Mouse (Mus musculus) myocyte (in vitro differentiated cells): ENCODE measurements at regions not wholly inside any gene's neighbourhood (a gene's known extent, or its start where the extent isn't known, plus 50 kb on each side); places are given as distances from the start of the nearest gene placed in this dataset.

Source experiments
- H3K27me3 ChIP-seq: one replicate; pipeline ENCODE4 v1.6.1; 2011; ENCODE audit not compliant: control insufficient read depth, insufficient read depth, insufficient read length
- H3K36me3 ChIP-seq: one replicate; pipeline ENCODE4 v1.6.1; 2011; ENCODE audit not compliant: control insufficient read depth, insufficient read depth
- H3K4me2 ChIP-seq: one replicate; pipeline ENCODE4 v1.6.1; 2011; ENCODE audit warnings: low read depth, control low read depth
- H3K4me3 ChIP-seq: one replicate; pipeline ENCODE4 v1.5.1; 2011; ENCODE audit warnings: mild to moderate bottlenecking, control low read depth, moderate library complexity
- H3K79me2 ChIP-seq: one replicate; pipeline ENCODE4 v1.6.1; 2011; ENCODE audit not compliant: control insufficient read depth, insufficient read depth
- H3ac ChIP-seq: one replicate; pipeline ENCODE4 v1.6.1; 2011; ENCODE audit not compliant: control insufficient read depth, insufficient read length
- CEBPB ChIP-seq: IDR thresholded peaks from 2 replicates; pipeline ENCODE4 v1.6.1; 2011; ENCODE audit warnings: mild to moderate bottlenecking, moderate library complexity; ENCODE audit not compliant: poor library complexity, insufficient read depth, severe bottlenecking
- E2F4 ChIP-seq: IDR thresholded peaks from one replicate; pipeline ENCODE4 v1.6.1; 2011; ENCODE audit warnings: mild to moderate bottlenecking, control low read depth, moderate library complexity; ENCODE audit not compliant: insufficient read depth
- MAX ChIP-seq: IDR thresholded peaks from one replicate; pipeline ENCODE4 v1.6.1; 2011; ENCODE audit warnings: low read depth, mild to moderate bottlenecking, control low read depth
- MYOD1 ChIP-seq, 3 experiments: IDR thresholded peaks; one replicate each; pipeline ENCODE4 v1.6.1; 2011; ENCODE audit warnings: control low read depth in 2 of 3, low read depth in 2 of 3, mild to moderate bottlenecking in 2 of 3, moderate library complexity in 1 of 3; ENCODE audit not compliant: insufficient read length in 2 of 3, control insufficient read depth in 1 of 3
- MYOG ChIP-seq, 3 experiments: IDR thresholded peaks; one replicate each; pipeline ENCODE4 v1.6.1; 2011; ENCODE audit warnings: control low read depth in 2 of 3, low read depth in 2 of 3, mild to moderate bottlenecking in 2 of 3; ENCODE audit not compliant: insufficient read length in 2 of 3, control insufficient read depth in 1 of 3, insufficient read depth in 1 of 3
- POLR2A ChIP-seq: IDR thresholded peaks from one replicate; pipeline ENCODE4 v1.6.1; 2011; ENCODE audit warnings: low read depth, mild to moderate bottlenecking, control low read depth, moderate library complexity; ENCODE audit not compliant: insufficient read length
- POLR2AphosphoS2 ChIP-seq: IDR thresholded peaks from one replicate; pipeline ENCODE4 v1.6.1; 2011; ENCODE audit warnings: low read depth, control low read depth; ENCODE audit not compliant: insufficient read length
- REST ChIP-seq: IDR thresholded peaks from one replicate; pipeline ENCODE4 v1.6.1; 2011; ENCODE audit warnings: mild to moderate bottlenecking, control low read depth, moderate library complexity; ENCODE audit not compliant: insufficient read depth, insufficient read length
- SRF ChIP-seq: IDR thresholded peaks from one replicate; pipeline ENCODE4 v1.6.1; 2011; ENCODE audit warnings: low read depth; ENCODE audit not compliant: control insufficient read depth, insufficient read length
- TCF12 ChIP-seq: IDR thresholded peaks from one replicate; pipeline ENCODE4 v1.6.1; 2011; ENCODE audit warnings: mild to moderate bottlenecking, control low read depth; ENCODE audit not compliant: poor library complexity, insufficient read depth, severe bottlenecking
- TCF3 ChIP-seq: IDR thresholded peaks from one replicate; pipeline ENCODE4 v1.6.1; 2011; ENCODE audit warnings: low read depth, control low read depth; ENCODE audit not compliant: insufficient read length
- USF1 ChIP-seq: IDR thresholded peaks from one replicate; pipeline ENCODE4 v1.6.1; 2011; ENCODE audit warnings: low read depth, mild to moderate bottlenecking, control low read depth, moderate library complexity

GRCm38 (mm10) chr15:97169381-97169780, 77.5 kb upstream of the Pced1b start:
- no peak for TF ChIP-seq POLR2A
- TF ChIP-seq POLR2AphosphoS2, result no peak
- TF ChIP-seq TCF3, result no peak
- TF ChIP-seq REST, result no peak
- no peak overlapping the region for H3ac ChIP-seq
- no peaks in the 10 kb centered on the region for H3K79me2 ChIP-seq
- H3K4me3 ChIP-seq, result no peak overlapping the region
- H3K4me2 ChIP-seq, result no peak overlapping the region
- H3K27me3 ChIP-seq, result no peaks in the 10 kb centered on the region
- H3K36me3 ChIP-seq, result no peaks in the 10 kb centered on the region

GRCm38 (mm10) chr15:97167116-97167515, 79.8 kb upstream of the Pced1b start:
- TF ChIP-seq MAX, result no peak
- no peak for TF ChIP-seq E2F4
- no peak for TF ChIP-seq SRF
- no peak for TF ChIP-seq CEBPB
- TF ChIP-seq REST, result no peak
- no peak for TF ChIP-seq TCF12
- no peak for TF ChIP-seq USF1
- no peak for TF ChIP-seq TCF3
- TF ChIP-seq POLR2A, result no peak
- TF ChIP-seq MYOD1 (IDR thresholded peaks at IDR 0.05; ENCODE audit: control insufficient read depth in 1 of 3, insufficient read length in 2 of 3, low read depth in 2 of 3), result no peak
- TF ChIP-seq POLR2AphosphoS2, result no peak
- TF ChIP-seq MYOG (IDR thresholded peaks at IDR 0.05; ENCODE audit: control insufficient read depth in 1 of 3, insufficient read depth in 1 of 3, insufficient read length in 2 of 3, low read depth in 2 of 3), result no peak
- Histone ChIP-seq H3K36me3 (no peaks in the 10 kb centered on the region), H3K27me3 (no peaks in the 10 kb centered on the region), H3K4me2 (no peak overlapping the region), H3K79me2 (no peaks in the 10 kb centered on the region), H3K4me3 (no peak overlapping the region), H3ac (no peak overlapping the region)

- peak in 2 of 3 experiments; percentile 53 to 82 for TF ChIP-seq MYOD1 (IDR thresholded peaks at IDR 0.05; ENCODE audit: control insufficient read depth in 1 of 3, insufficient read length in 2 of 3, low read depth in 2 of 3)
- TF ChIP-seq MYOG (IDR thresholded peaks at IDR 0.05; ENCODE audit: control insufficient read depth in 1 of 3, insufficient read depth in 1 of 3, insufficient read length in 2 of 3, low read depth in 2 of 3), result peak; percentile 60 to 84 (median 63)
- TF ChIP-seq TCF12, result no peak
- no peak for TF ChIP-seq TCF3
These were observed 82.3 kb upstream of the Pced1b start for GRCm38 (mm10) chr15:97164616-97165015.

GRCm38 (mm10) chr15:97163971-97164370, 82.9 kb upstream of the Pced1b start:
- TF ChIP-seq USF1, result no peak
- no peak for TF ChIP-seq SRF
- no peak for TF ChIP-seq CEBPB
- no peak for TF ChIP-seq MYOD1 (IDR thresholded peaks at IDR 0.05; ENCODE audit: control insufficient read depth in 1 of 3, insufficient read length in 2 of 3, low read depth in 2 of 3)
- no peak for TF ChIP-seq MAX
- no peak for TF ChIP-seq TCF12
- TF ChIP-seq REST, result no peak
- TF ChIP-seq TCF3, result no peak
- no peak for TF ChIP-seq POLR2AphosphoS2
- TF ChIP-seq MYOG (IDR thresholded peaks at IDR 0.05; ENCODE audit: control insufficient read depth in 1 of 3, insufficient read depth in 1 of 3, insufficient read length in 2 of 3, low read depth in 2 of 3), result no peak
- no peak for TF ChIP-seq POLR2A
- no peak for TF ChIP-seq E2F4
- Histone ChIP-seq H3ac (no peak overlapping the region), H3K36me3 (no peaks in the 10 kb centered on the region), H3K4me3 (no peak overlapping the region), H3K4me2 (peak overlapping the region; percentile 48), H3K79me2 (no peaks in the 10 kb centered on the region), H3K27me3 (no peaks in the 10 kb centered on the region)

More at GRCm38 (mm10) chr15:97164616-97165015, 82.3 kb upstream of the Pced1b start:
- Histone ChIP-seq H3ac (no peak overlapping the region), H3K4me2 (peak overlapping the region; percentile 48), H3K4me3 (no peak overlapping the region), H3K36me3 (no peaks in the 10 kb centered on the region), H3K27me3 (no peaks in the 10 kb centered on the region), H3K79me2 (no peaks in the 10 kb centered on the region)

- TF ChIP-seq MYOD1 (IDR thresholded peaks at IDR 0.05; ENCODE audit: control insufficient read depth in 1 of 3, insufficient read length in 2 of 3, low read depth in 2 of 3), result no peak
- TF ChIP-seq TCF12, result no peak
- no peak for TF ChIP-seq E2F4
- no peak for TF ChIP-seq MAX
- TF ChIP-seq POLR2AphosphoS2, result no peak
These were observed 83.8 kb upstream of the Pced1b start for GRCm38 (mm10) chr15:97163090-97163489.

More at GRCm38 (mm10) chr15:97163090-97163489, 83.8 kb upstream of the Pced1b start:
- Histone ChIP-seq H3K4me3 (no peak overlapping the region), H3K79me2 (no peaks in the 10 kb centered on the region), H3K4me2 (no peak overlapping the region), H3ac (no peak overlapping the region), H3K36me3 (no peaks in the 10 kb centered on the region), H3K27me3 (no peaks in the 10 kb centered on the region)
